Mouse (Mus musculus): ENCODE results near the gene Tmem63c. TPM values are rescaled to one million over a fixed set of nuclear protein-coding genes. Genes with fewer than 3 reads are reported as not detected.
A peak's percentile ranks its signal among the peaks of the same experiment; 100 is the strongest.

Gene Tmem63c
- polyA plus RNA-seq, 1 experiment from 2014 or later = 2.8 TPM

DNA sequence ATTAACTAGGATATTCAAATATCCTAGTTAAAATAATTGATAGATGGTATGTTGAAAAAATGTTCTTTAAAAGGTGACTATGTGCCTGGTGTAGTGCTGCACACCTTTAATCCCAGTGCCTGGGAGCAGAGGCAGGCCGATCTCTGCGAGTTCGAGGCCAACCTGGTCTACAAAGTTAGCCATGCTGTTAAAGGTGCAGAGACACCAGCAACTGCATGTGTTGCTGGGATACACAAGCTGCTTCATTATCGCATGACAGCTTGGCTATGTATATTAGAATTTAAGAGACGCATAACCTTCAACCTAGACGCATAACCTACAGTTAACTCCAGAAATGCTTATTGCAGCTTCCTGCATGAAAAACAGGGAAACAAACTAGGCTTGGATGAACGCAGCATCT is 15.5 kb downstream of the Tmem63c start:
- no peaks in the 10 kb centered on the region; the same call in 1 of the 2 replicates for H3K27me3 ChIP-seq (replicated peaks)
- no peak overlapping the region for H3K4me2 ChIP-seq (replicated peaks)
- no peak overlapping the region for H3K4me3 ChIP-seq
- no peaks in the 10 kb centered on the region for H3K9me3 ChIP-seq
- no peaks in the 10 kb centered on the region for H3K4me1 ChIP-seq
- H3K9ac ChIP-seq = no peak overlapping the region
- WGBS = 93% methylated on average over 7 of the region's 7 CpGs
- H3K36me3 ChIP-seq = no peaks in the 10 kb centered on the region
- ATAC-seq (ENCODE audit: low FRiP score, low read depth) = no peak
- no peak overlapping the region for H3K27ac ChIP-seq

DNA sequence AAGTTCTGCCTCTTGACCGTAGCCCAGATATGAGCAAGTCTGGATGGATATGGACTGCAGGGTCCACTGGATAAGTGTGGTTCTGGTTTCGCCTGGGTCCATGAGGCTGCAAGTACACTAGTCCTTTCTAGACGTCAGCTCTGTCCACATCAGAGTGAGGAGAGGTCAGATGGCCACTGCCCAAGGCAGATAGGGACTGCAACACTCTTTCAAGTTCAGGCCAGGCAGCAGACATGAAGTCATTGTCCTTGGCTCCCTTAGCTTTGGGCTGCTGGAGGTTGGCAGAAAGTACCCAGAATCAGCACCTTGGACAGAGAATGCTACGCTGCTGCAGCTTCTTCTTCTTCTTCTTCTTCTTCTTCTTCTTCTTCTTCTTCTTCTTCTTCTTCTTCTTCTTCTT is 19.0 kb downstream of the Tmem63c start:
- WGBS = 72% methylated on average over 4 of the region's 4 CpGs
- H3K27ac ChIP-seq = no peak overlapping the region
- no peaks in the 10 kb centered on the region; the same call in 1 of the 2 replicates for H3K27me3 ChIP-seq (replicated peaks)
- no peaks in the 10 kb centered on the region for H3K36me3 ChIP-seq
- peaks cover 10% of the 10 kb centered on the region for H3K4me1 ChIP-seq
- no peak overlapping the region for H3K4me3 ChIP-seq
- H3K9me3 ChIP-seq = no peaks in the 10 kb centered on the region
- ATAC-seq (ENCODE audit: low FRiP score, low read depth) = no peak
- no peak overlapping the region for H3K4me2 ChIP-seq (replicated peaks)
- H3K9ac ChIP-seq = no peak overlapping the region

DNA sequence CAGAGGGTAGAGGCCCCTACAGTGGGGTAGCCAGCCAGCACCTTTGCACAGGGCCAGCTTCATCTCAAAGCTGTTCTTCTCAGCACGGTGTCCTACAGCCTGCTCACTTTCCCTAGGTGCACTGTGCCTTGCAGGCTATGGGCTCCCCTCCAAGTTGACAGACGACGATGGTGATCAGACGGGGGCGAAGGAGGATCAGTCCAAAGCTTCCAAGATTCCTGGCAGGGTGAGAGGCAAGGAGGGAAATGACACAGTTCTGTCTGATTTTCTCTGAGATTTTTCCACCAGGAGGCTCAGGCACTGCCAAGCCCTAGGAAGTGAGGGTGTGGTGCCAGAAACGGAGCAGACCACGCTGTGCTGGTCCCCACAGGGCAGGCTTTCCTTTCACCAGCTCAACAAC is 19.7 kb downstream of the Tmem63c start:
- H3K36me3 ChIP-seq = no peaks in the 10 kb centered on the region
- WGBS = 84% methylated on average over 7 of the region's 7 CpGs

DNA sequence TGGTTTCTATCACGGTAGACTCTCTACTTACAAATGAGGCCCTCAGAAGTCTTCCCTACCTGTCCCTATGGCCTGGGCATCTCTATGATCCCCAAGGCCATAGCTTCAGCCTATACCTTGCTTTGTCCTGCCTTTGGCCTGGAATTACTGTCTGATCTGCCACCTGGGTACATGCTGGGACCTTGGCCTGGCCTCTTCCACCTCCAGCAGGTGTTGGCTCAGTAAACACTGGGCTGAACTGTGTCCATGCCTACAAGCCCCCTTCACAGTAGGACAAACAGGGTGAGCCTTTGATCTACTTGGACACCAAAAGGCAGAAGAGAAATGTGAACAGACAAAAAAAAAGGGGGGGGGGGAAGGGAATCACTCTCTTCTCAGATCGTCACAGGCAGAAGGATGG is 21.3 kb downstream of the Tmem63c start:
- Histone ChIP-seq H3K4me1 (peaks cover 10% of the 10 kb centered on the region), H3K4me2 (replicated peaks) (no peak overlapping the region), H3K36me3 (no peaks in the 10 kb centered on the region), H3K4me3 (no peak overlapping the region), H3K9me3 (no peaks in the 10 kb centered on the region), H3K27me3 (replicated peaks) (no peaks in the 10 kb centered on the region), H3K9ac (no peak overlapping the region), H3K27ac (no peak overlapping the region)
- 81% methylated on average over 2 of the region's 2 CpGs for WGBS
- ATAC-seq (ENCODE audit: low FRiP score, low read depth) = no peak

More for the DNA sequence above, 19.7 kb downstream of the Tmem63c start:
- Histone ChIP-seq H3K4me2 (replicated peaks) (no peak overlapping the region), H3K4me1 (peaks cover 10% of the 10 kb centered on the region), H3K27ac (no peak overlapping the region), H3K4me3 (no peak overlapping the region), H3K27me3 (replicated peaks) (no peaks in the 10 kb centered on the region; the same call in 1 of the 2 replicates), H3K9ac (no peak overlapping the region), H3K9me3 (no peaks in the 10 kb centered on the region)
- ATAC-seq (ENCODE audit: low FRiP score, low read depth) = no peak

DNA sequence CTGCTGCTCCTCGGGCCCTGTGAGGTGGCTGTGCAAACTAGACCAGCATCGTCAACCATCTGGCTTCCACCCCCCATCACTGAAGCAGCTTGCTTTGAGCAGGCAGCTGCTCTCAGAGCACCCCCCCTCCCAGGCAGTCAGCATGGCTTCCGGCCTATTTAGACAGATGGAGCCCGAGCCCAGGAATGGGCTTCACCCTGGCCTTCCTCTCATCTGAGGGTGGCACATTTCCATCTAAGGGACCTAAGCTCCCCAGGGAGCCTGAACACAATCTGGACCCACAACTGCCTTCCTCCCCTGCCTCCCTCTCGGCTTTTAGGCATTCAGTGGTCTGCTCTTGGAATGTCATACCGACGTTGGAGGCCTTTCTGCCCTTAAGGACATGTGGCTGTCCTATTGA is 22.1 kb downstream of the Tmem63c start:
- ATAC-seq (ENCODE audit: low FRiP score, low read depth) = no peak

DNA sequence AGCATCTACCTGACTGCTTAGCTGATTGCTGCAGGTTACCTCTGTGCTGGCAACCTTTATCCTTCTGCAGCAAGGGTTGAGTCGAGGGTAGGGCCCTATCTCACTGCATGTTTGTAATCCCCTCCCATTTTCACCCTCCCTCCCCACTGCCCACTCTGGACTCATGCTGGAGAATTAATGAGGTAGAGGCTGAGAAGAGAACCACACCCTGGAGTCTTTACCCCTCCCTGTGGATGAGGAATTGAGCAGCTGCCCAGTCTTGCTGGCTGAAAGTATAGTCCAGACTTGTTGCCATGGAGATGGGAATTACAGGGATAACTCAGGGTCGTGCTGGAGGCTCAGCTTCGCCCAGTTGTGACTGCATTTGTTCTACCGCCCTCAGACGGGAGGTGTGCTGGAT is 23.6 kb downstream of the Tmem63c start:
- WGBS = 12% methylated on average over 5 of the region's 5 CpGs
- Histone ChIP-seq H3K9ac (no peak overlapping the region), H3K4me1 (peaks cover 10% of the 10 kb centered on the region), H3K4me3 (no peak overlapping the region), H3K9me3 (no peaks in the 10 kb centered on the region), H3K27ac (no peak overlapping the region), H3K27me3 (replicated peaks) (no peaks in the 10 kb centered on the region), H3K36me3 (no peaks in the 10 kb centered on the region), H3K4me2 (replicated peaks) (no peak overlapping the region)
- ATAC-seq (ENCODE audit: low FRiP score, low read depth) = peak; percentile 79

More for the DNA sequence above, 22.1 kb downstream of the Tmem63c start:
- no peaks in the 10 kb centered on the region for H3K36me3 ChIP-seq
- 66% methylated on average over 7 of the region's 7 CpGs for WGBS
- H3K9me3 ChIP-seq = no peaks in the 10 kb centered on the region
- no peak overlapping the region for H3K9ac ChIP-seq
- no peaks in the 10 kb centered on the region for H3K27me3 ChIP-seq (replicated peaks)
- H3K4me2 ChIP-seq (replicated peaks) = no peak overlapping the region
- H3K4me3 ChIP-seq = no peak overlapping the region
- H3K27ac ChIP-seq = no peak overlapping the region
- H3K4me1 ChIP-seq = peaks cover 10% of the 10 kb centered on the region

DNA sequence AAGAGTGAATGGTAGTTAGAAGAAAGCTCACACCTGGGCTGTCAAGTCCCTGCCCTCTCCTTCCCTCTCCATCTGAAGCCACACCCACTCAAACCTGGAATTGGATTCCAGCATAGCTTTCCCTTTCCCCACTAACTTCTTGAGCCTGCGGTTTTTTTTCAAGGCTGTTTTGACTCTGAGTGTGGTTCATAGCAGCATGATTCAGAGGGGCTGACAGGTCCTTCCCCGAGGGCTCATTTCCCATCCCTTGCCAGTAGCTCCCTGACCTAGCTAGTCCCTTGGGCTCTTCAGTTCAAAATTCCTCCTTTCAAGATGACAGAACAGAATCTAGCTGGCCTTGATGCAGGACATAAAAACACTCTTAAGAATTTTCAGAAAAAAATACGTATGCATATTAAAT is 26.4 kb downstream of the Tmem63c start:
- no peak overlapping the region for H3K4me2 ChIP-seq (replicated peaks)
- 66% methylated on average over 3 of the region's 3 CpGs for WGBS
- no peak overlapping the region for H3K9ac ChIP-seq
- H3K4me3 ChIP-seq = no peak overlapping the region
- H3K27ac ChIP-seq = no peak overlapping the region
- H3K27me3 ChIP-seq (replicated peaks) = no peaks in the 10 kb centered on the region
- H3K4me1 ChIP-seq = peaks cover 10% of the 10 kb centered on the region
- no peaks in the 10 kb centered on the region for H3K9me3 ChIP-seq
- no peaks in the 10 kb centered on the region for H3K36me3 ChIP-seq
- no peak for ATAC-seq (ENCODE audit: low FRiP score, low read depth)

DNA sequence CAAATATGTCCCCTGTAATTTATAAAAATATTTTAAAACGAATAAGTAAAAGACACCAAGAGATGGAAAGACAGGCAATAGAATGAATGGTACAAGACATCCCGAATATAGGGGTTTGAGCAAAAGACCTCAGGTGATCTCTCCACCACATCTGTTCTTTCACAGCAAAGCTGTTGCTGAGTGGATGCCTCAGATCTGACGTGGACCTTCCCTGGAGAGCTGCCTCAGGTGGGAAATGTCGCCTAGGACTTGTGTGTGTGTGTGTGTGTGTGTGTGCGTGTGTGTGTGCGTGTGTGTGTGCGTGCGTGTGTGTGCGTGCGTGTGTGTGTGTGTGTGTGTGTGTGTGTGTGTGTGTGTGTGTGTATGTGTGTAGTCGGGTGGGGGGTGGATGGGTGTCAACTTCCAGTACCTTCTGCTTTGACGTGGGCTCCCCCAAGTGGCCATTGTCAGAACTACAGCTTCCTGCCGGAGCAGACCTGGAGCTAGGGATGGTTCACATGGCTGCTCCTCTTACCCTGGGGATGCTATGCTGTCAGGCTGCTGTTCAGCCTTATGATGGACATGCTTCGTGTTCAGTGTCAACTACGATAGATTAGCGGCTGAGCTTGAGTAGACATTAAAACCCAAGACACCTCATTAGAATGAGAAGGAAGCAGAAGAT is 31.7 kb downstream of the Tmem63c start:
- Histone ChIP-seq H3K9ac (no peak overlapping the region), H3K4me1 (no peaks in the 10 kb centered on the region), H3K4me2 (replicated peaks) (peak overlapping the region; percentile 27; the same call in 1 of the 2 replicates), H3K27me3 (replicated peaks) (peaks cover 14% of the 10 kb centered on the region; the same call in 1 of the 2 replicates), H3K27ac (no peak overlapping the region), H3K36me3 (no peaks in the 10 kb centered on the region), H3K4me3 (no peak overlapping the region), H3K9me3 (no peaks in the 10 kb centered on the region)
- peak; percentile 66; the same call in 1 of the 2 replicates for ATAC-seq (ENCODE audit: low FRiP score, low read depth)
- WGBS = 38% methylated on average over 12 of the region's 16 CpGs

DNA sequence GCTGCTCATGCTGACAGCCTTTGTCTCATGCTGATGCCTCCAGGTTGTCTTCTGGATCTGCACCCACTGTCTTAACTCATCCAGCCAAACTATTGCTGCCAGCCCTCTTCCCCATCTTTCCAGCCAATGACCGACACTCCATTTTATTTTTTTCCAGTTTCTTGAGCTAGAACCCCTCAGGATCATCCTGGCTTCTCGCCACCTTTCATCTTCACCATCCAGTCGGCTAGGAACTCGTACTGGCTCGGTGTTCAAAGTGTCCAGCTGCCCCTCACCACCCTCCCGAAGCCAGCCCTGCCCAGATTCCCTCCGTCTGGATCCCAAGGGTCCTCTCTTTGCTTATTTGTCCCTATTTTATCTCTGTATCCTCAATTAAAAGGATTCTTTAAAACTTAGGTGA is 33.7 kb downstream of the Tmem63c start:
- Histone ChIP-seq H3K4me2 (replicated peaks) (no peak overlapping the region), H3K27me3 (replicated peaks) (peaks cover 14% of the 10 kb centered on the region; the same call in 1 of the 2 replicates), H3K9ac (no peak overlapping the region), H3K36me3 (no peaks in the 10 kb centered on the region), H3K9me3 (no peaks in the 10 kb centered on the region), H3K4me3 (no peak overlapping the region), H3K4me1 (no peaks in the 10 kb centered on the region), H3K27ac (no peak overlapping the region)
- no peak for ATAC-seq (ENCODE audit: low FRiP score, low read depth)
- 80% methylated on average over 7 of the region's 7 CpGs for WGBS

DNA sequence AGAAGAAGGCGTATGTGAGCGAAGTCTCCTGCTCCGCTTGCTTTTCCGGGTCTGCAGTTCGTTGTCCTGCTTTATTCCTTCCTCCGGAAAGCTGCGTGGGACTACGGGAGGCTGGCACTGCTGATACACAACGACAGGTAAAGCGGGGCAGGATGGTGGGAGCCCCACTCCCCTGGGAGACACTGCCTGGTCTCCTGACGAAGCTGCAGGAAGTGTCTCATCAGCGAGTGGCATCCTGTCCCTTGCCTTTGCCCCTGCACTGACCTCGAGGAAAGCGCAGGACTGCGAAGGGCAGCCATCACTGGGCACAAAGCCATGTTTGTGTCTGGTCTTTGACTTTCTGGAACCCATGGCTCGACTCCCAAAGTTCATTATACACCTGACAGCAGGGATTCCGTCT is 35.9 kb downstream of the Tmem63c start:
- no peak for ATAC-seq (ENCODE audit: low FRiP score, low read depth)
- H3K27me3 ChIP-seq (replicated peaks) = peaks cover 14% of the 10 kb centered on the region; the same call in 1 of the 2 replicates
- H3K9me3 ChIP-seq = no peaks in the 10 kb centered on the region
- 71% methylated on average over 17 of the region's 17 CpGs for WGBS
- no peak overlapping the region for H3K4me3 ChIP-seq
- H3K4me2 ChIP-seq (replicated peaks) = no peak overlapping the region
- H3K4me1 ChIP-seq = no peaks in the 10 kb centered on the region
- no peak overlapping the region for H3K27ac ChIP-seq
- H3K9ac ChIP-seq = no peak overlapping the region
- no peaks in the 10 kb centered on the region for H3K36me3 ChIP-seq

DNA sequence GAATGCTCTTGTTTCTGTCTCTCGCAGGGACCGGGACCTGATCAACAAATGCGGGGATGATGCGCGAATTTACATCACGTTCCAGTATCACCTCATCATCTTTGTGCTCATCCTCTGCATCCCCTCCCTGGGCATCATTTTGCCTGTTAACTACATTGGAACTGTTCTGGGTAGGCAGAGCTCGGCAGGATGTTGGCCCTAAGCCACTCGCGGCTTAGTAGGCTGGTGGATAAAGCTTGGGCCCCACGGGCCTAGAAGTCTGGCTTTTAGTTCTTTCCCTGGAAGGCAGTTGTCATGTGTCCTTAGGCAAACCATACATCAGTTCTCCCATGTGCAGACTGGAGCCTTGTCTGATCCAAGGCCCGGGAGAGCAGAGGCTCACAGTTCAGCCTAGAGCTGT is 44.3 kb downstream of the Tmem63c start:
- no peak overlapping the region for H3K4me3 ChIP-seq
- H3K9ac ChIP-seq = no peak overlapping the region
- 89% methylated on average over 11 of the region's 11 CpGs for WGBS

DNA sequence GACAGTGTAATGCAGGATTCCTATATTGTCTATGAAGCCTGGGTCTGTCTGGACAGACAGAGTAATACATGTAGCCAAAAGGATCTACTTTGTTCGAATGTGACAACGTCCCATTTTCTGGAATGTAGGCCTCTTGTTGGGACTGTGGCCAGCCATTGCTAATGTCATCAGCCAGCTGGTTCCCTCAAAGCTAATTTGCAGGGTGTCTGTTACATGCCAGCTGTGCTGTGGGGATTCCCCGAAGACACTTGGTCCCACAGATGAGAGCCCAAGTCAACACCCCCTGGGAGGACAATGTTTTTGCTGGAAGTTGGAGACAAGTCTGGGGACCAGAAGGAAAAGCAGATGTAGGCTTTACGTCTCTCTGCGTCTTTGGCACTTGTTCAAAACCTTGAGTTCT is 45.3 kb downstream of the Tmem63c start:
- WGBS = 86% methylated on average over 5 of the region's 5 CpGs
- H3K36me3 ChIP-seq = no peaks in the 10 kb centered on the region

More for the DNA sequence above, 44.3 kb downstream of the Tmem63c start:
- H3K9me3 ChIP-seq = no peaks in the 10 kb centered on the region
- ATAC-seq (ENCODE audit: low FRiP score, low read depth) = no peak
- H3K4me2 ChIP-seq (replicated peaks) = no peak overlapping the region
- no peaks in the 10 kb centered on the region for H3K4me1 ChIP-seq
- no peaks in the 10 kb centered on the region for H3K27me3 ChIP-seq (replicated peaks)
- H3K36me3 ChIP-seq = no peaks in the 10 kb centered on the region
- H3K27ac ChIP-seq = no peak overlapping the region

DNA sequence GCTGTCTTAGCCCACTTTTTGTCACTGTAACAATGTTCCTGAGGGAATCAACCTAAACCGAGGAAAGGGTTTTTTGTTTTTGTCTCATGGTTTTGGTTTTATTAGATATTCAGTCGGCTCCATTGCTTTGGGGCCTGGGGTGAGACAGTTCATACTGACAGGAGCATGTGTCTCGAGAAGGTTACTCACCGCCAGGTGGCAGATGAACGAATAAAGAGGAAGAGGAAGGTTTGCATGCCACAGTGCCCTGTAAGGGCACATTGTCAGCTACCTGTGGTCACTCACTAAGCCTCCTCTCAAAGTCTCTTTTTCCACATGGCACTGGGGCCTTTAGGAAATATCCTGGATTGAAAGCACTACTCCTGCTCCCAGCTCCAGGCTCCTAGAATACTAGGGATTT is 49.4 kb downstream of the Tmem63c start:
- H3K4me2 ChIP-seq (replicated peaks) = no peak overlapping the region
- H3K36me3 ChIP-seq = no peaks in the 10 kb centered on the region
- H3K27me3 ChIP-seq (replicated peaks) = no peaks in the 10 kb centered on the region
- ATAC-seq (ENCODE audit: low FRiP score, low read depth) = no peak
- H3K4me3 ChIP-seq = no peak overlapping the region
- WGBS = 73% methylated on average over 5 of the region's 5 CpGs
- no peak overlapping the region for H3K27ac ChIP-seq
- H3K9me3 ChIP-seq = no peaks in the 10 kb centered on the region
- H3K9ac ChIP-seq = no peak overlapping the region
- H3K4me1 ChIP-seq = no peaks in the 10 kb centered on the region

More for the DNA sequence above, 45.3 kb downstream of the Tmem63c start:
- Histone ChIP-seq H3K4me1 (no peaks in the 10 kb centered on the region), H3K4me2 (replicated peaks) (no peak overlapping the region), H3K9me3 (no peaks in the 10 kb centered on the region), H3K4me3 (no peak overlapping the region), H3K9ac (no peak overlapping the region), H3K27ac (no peak overlapping the region), H3K27me3 (replicated peaks) (no peaks in the 10 kb centered on the region)
- no peak for ATAC-seq (ENCODE audit: low FRiP score, low read depth)

Data from neural tube, embryonic 12.5 days (tissue).